Mouse (Mus musculus): ENCODE data around the gene Parp8. TPM values are rescaled to one million over a fixed set of nuclear protein-coding genes. Genes with fewer than 3 reads are reported as not detected.

Parp8 gene
- total and polyA plus RNA-seq, 2 experiments from 2014 or later, result 23.9 to 38.7 TPM

DNA sequence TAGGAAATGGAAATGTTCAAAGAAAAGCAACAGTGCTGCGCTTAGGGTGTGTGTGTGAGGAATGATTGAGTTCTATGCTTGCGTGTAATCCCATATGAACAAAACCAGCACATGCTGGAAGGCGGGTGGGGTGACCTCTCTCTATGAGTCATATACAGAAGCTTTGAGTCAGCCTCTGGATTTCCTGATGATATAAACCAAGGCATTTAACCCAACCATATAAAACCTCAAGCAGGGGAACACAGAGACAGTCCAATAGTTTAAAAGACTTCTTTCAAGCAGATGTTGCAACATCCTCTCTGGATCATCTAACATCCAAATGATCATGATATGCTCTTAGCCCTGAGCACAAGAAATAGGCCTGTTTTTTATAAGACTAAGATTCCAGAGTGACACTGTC lies 196.3 kb downstream of the Parp8 start:
- ATAC-seq (no peak), DNase-seq (ENCODE audit: low spot score) (no peak)
- H3K27me3 ChIP-seq (ENCODE audit: insufficient read depth, low read length), result no peaks in the 10 kb centered on the region
- no peaks in the 10 kb centered on the region for H3K36me3 ChIP-seq (ENCODE audit: insufficient read depth, low read length)
- no peak overlapping the region for H3K9ac ChIP-seq (replicated peaks; ENCODE audit: low read length)
- no peak overlapping the region for H3K27ac ChIP-seq
- TF ChIP-seq CTCF (IDR thresholded peaks at IDR 0.05; ENCODE audit: low read depth), result no peak
- H3K4me2 ChIP-seq (ENCODE audit: low read depth, low read length), result no peak overlapping the region
- no peaks in the 10 kb centered on the region for H3K4me1 ChIP-seq (ENCODE audit: insufficient read depth, low read length)
- 92% methylated on average over 3 of the region's 3 CpGs for WGBS
- no peak overlapping the region for H3K4me3 ChIP-seq (ENCODE audit: low read length)
- H3K9me3 ChIP-seq (ENCODE audit: low read length), result no peaks in the 10 kb centered on the region

DNA sequence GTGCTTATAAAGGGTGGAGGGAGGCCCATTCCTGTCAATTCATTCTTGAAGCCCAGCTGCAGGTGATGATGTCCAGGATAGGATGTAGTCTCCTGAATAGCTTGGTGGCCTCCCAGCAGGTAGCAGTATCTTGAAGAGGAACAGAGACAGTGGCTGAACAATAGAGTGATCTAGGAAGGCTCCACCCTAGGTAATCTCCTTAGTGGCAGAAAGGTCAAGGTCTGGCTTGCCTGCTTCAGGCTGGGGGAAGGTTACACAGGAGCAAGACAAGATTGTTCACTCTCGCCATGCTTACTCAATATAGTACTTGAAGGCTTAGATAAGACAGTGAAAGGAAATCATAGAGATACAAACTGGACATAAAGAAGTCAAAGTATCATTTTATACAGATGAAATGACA lies 213.9 kb downstream of the Parp8 start:
- TF ChIP-seq CTCF (IDR thresholded peaks at IDR 0.05; ENCODE audit: low read depth), result no peak
- ATAC-seq (no peak), DNase-seq (ENCODE audit: low spot score) (no peak)
- Histone ChIP-seq H3K4me3 (ENCODE audit: low read length) (no peak overlapping the region), H3K27me3 (ENCODE audit: insufficient read depth, low read length) (no peaks in the 10 kb centered on the region), H3K4me2 (ENCODE audit: low read depth, low read length) (no peak overlapping the region), H3K27ac (no peak overlapping the region), H3K9me3 (ENCODE audit: low read length) (no peaks in the 10 kb centered on the region), H3K4me1 (ENCODE audit: insufficient read depth, low read length) (no peaks in the 10 kb centered on the region), H3K36me3 (ENCODE audit: insufficient read depth, low read length) (no peaks in the 10 kb centered on the region), H3K9ac (replicated peaks; ENCODE audit: low read length) (no peak overlapping the region)
- 82% methylated on average over 1 of the region's 1 CpGs for WGBS

Other genes starting within 250 kb of the Parp8 start
- gene Emb, start 183.0 kb upstream of the Parp8 start, total RNA-seq (2014; rRNA removed), result 9.3 and 10.8 TPM in 2 replicates
- gene Emb, start 183.0 kb upstream of the Parp8 start, polyA plus RNA-seq (2015; fragmentation: Nextera tagmentation; extraction: Ambion mirVana), result 18.1 and 19.1 TPM in 2 replicates
- gene Gm17509, start 195.5 kb upstream of the Parp8 start, total RNA-seq (2014; rRNA removed), result 0.54 and 0.73 TPM in 2 replicates
- 0.09 and 0.15 TPM in 2 replicates for gene Gm17509, start 195.5 kb upstream of the Parp8 start, polyA plus RNA-seq (2015; fragmentation: Nextera tagmentation; extraction: Ambion mirVana)